Mouse (Mus musculus) cerebellum, adult 11-12 months (tissue): ENCODE data around the gene Dbil5.
"Not testable (repeated sequence)": the region's sequence is repeated elsewhere in the genome, so short reads cannot be mapped to it uniquely, and the experiment has no call there.

Source experiments
- DNase-seq: peaks from one replicate; pipeline ENCODE4 v3.0.0; 2022

Dbil5 gene

DNA sequence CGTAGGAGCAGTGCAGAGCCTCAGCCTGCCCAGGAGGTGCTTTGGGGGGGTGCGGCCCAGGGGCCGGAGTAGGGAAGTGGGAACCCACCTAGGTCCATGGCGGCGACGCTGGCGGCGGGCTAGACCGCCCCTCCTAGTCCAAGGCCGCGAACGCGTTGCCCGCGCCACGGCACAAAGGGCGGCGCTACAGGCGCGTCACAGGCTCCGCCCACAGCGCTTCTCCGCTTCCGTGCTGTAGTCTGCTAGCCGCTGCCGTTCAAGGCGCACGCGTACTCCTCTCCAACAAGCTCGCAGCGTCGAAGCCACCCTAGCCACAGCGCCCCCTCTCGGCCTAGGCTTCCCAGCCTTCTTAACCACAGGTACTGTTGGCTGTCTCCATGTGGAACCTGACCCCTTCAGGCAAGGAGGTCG lies at the start of gene Dbil5, which contains the start of gene Gemin4:
Gene Dbil5 (plus strand): TSS at position 219 of the 411 bp plus-strand sequence.
Gene Gemin4 (minus strand): TSS at position 275 of the 411 bp plus-strand sequence.
- peak; percentile 97 for DNase-seq

DNA sequence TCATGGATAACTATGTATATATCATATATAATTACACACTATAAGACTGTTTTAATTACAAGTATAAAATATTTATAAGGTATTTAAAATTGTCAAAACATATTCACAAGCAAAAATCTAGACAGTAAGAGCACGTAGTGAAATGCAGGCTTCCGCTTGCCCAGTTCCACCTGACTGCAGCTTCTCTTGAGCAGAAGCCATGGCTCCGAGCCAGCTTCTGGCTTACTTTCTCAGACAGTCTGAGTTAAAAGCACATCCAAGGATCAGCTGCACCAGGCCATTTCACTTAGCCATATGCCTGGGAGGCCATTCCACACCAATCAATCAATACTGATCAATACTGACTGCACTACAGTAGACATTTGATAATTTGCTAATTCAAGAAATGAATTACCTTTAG lies 48.4 kb upstream of the Dbil5 start:
- peak; percentile 46 for DNase-seq

DNA sequence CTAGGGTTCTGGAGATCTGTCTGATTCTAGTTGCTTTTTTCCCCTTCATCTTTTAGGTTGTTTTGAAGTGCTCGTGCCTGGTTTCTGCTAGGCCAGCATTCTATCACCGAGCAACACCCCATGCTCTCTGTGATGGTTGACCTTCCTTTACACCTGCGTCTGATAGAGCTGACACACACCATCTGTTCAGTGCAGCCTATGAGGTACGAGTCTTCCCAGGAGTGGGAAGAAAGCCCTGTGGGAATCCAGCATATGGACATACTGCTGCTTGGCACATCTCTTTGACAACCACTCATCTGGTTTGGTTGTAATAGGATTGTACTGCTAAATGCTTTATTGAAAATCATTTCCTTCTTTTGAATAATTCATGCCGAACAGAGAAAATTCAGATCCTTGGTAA lies 47.2 kb upstream of the Dbil5 start:
- DNase-seq, result peak; percentile 75

DNA sequence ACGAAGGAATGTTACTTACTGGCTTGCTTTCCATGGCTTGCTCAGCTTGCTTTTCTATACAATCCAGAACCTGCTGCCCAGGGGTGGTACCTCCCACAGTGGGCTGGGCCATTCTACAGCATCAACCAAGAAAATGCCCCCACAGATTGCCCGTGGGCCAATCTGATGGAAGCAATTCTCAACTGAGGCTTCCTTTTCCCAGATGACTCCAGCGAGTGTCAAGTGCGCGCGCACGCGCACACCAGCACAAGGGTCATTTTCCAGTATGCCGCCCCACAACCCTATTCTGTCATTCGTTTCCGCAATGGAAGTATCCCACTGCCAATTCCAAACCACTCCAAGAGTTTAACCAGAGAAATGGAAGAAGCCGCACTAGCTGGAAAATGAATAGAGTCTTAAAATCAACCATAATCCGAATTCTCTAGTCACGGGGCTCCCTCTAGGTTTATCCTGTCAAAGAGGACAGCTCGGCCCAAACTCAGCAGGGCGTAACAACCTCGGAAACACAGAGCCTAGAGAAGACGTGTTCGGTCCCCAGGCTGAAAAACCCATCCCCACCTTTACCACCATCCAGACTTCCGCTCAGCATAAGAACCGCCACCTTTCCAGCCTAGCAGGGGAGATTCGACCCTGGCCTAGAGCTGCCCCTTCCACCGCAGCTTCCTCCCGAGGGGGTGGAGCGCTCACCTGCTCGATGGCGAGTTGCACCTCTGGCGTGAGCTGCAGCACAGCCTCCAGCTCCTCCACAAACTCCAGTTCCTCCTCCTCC lies 38.5 kb upstream of the Dbil5 start:
- DNase-seq, result peak; percentile 30

DNA sequence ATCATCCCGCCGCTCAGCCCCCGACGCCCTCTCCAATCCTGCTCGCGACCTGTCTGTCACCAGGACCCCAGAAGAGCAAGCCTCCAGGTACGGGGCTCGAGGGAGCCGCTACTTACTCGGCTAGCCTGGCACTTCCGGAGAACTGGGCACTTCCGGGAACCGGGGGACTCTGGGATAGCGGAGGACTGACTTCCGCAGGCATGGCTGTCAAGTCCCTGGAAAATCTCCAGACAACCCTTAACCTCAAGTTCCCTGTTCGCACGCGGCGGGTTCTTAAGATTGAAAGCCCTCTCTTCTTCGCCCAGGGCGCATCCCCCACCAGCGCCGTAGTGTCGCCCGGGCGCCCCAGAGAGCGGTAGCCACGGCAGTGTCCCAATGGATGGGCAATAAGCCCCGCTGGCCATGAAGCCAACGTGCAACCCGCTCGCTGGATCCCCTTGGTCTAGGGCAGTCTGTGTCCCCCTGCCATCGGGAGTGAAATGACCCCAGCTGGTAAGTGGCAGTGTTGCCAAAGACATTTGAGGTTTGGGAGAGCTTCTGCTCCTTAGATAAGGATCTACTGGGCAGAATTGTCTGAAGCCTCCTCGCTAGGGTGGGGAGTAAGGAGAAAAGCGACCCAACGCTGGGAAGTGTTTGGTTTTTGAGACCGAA lies 37.8 kb upstream of the Dbil5 start, which contains the start of the genes Vps53 and Fam57a:
Gene Vps53 (minus strand): TSS at position 153 of the 651 bp plus-strand sequence.
Gene Fam57a (plus strand): TSS at position 177 of the 651 bp plus-strand sequence.
- DNase-seq, result peak; percentile 87

DNA sequence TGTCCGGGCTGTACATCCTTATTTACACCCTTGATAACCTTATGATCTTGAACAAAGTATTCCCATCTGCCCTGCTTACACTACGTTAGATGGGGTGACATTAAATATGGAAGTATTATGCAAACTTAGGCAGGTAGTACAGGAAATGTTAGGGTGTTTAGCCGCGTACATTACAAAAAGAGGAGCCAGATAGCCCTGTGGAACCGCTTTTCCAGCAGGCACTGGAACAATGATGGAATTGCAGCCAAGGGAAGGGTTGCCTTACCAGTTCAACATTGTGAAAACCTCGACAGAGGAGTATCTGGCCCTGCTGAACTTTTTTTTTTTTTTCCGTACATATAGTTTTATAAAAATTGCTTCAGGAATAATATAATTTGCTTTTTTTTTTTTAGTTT lies 37.3 kb upstream of the Dbil5 start:
- no peak for DNase-seq

DNA sequence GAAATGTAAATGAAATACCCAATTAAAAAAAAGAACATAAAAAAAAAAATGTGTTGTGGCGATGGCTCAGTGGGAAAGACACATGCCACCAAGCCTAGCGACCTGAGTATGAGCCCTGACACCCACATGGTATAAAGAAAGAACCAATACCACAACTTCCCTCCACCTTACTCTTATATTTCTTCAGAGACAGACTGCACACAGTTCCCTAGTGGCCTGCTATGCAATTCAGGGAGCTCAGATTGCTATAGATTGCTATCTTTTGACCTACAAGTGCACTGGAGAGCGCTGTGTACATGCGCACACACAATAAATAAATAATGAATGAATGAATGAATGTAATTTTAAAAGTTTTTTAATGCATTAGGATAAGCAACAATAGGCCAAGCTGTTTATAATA lies 33.7 kb upstream of the Dbil5 start:
- DNase-seq, result no peak

DNA sequence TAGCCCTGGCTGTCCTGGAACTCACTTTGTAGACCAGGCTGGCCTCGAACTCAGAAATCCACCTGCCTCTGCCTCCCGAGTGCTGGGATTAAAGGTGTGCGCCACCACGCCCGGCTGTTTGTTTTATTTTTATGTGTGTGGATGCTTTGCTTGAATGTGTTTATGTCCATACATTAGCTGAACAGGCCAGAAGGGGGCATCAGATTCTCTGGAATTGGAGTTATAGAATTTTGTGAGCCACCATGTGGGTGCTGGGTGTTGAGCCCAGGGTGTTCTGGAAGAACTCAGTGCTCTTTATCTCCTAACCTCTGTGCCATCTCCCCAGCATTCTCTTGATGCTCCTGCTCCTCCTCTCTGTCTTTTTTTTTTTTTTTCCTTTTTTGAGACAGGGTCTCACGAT lies 30.5 kb upstream of the Dbil5 start:
- DNase-seq, result no peak

DNA sequence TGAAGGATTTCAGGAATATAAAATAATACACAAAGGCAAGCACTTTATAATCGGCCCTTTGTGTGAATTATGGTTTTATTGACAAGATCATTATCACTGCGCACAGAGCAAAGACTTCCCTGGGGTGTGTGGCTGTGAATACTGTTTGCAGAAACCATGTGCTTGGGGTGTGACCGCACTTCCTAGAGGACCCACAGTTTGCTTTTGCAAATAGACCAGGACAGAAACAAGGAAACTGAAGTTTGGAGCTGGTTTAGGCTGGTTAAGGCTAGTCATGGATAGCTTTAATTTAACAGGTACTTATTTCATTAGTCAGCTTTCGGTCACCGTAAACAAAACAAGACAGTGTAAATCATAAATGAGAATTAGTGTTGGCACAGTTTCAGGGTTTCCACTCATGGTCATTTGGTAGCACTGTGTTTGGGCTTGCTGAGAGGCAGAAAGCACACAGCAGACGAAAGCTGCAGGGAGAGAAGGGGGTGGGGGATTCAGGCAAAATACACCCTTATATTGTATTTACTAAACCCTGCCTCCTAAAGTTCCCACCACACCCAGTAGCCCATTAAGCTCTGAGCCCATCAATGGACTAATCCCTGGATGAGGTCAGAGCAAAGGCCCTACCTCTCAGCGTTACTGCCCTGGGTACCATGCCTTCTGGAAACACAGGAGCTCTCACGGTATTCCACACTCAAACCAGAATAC lies 21.0 kb upstream of the Dbil5 start:
- DNase-seq, result no peak

DNA sequence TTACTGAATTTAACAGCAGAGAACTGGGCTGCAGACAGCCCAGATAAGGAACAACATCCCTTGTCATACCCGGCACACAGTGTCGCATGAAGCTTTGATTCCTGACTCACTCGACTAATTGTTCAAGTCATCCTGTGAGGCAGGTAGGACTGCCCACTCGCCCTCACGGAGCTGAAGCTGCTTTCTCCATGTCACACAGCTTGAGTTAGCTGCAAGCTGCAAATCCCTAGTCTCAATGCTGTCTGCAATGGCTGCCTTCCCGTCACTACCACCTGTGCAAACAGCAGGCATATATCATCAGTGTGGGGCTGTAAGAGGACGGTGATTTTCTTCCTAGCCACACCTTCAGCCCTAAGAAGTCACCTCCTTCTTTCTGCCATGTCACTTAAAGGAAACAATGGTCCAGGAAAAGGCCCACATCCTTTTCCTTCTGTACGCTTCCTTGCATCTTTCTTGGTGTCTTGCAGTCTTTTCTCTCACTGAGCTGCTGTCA lies 20.4 kb upstream of the Dbil5 start:
- DNase-seq, result no peak

DNA sequence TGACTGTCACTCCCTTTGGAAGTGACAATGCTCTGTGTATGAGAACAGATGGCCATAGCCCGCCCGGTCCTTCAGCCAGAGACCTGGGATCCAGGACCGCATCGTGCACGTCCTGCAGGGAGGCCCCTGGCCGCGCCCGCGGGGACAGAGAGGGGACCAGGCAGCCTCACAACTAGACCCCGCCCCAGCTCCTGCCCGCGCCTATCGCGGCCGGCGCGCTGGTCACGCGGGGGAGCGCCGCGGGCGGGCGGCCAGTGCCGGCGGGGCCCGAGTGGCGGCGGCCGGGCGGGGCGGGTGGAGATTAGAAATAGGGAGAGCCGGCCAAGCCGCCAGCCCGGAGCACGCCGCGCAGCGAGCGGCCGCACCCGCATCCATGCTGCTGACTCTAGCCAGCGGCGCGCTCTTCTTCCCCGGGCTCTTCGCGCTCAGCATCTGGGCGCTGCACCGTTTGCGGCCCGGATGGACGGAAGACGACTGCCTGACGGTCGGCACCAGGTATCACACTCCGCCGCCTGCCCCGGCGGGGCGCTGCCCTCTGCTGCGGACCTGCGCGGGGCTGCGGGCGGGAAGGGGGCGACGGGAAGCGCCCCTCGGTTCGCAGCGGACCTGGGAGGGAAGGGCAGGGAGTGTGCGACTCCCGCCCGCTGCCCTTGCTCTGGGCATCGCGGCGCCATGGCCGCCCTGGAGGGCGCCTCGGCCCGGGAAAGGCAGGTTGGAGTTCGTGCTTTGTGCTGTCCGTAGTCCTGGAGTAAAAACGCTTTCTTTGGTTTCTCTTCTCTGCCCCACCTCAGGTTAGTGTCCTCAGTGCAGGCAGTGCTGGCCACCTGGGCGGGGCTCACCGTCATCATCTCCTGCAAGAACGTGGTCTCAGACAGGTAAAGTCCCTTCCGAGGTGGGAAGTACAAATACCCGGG lies 15.4 kb upstream of the Dbil5 start:
- peak; percentile 92 for DNase-seq

DNA sequence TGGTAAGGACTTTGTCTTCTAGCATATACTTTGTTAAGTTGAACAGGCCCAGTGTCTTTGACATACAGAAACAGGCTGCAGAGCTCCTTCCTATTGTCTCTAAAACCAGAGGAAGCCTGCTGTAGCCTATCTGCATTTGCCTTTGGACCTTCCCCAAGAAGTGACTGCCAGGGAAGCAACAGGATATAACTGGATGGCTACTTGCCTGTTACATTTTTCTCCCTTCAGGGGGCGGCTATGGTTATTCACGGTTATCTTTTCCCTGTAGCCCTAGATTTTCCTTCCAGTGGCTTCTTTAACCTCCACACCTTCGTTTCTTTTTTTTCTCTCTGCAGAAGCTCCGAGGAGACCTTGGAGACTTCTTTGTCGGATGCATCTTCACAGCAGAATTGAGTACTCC lies 10.6 kb upstream of the Dbil5 start:
- no peak for DNase-seq

DNA sequence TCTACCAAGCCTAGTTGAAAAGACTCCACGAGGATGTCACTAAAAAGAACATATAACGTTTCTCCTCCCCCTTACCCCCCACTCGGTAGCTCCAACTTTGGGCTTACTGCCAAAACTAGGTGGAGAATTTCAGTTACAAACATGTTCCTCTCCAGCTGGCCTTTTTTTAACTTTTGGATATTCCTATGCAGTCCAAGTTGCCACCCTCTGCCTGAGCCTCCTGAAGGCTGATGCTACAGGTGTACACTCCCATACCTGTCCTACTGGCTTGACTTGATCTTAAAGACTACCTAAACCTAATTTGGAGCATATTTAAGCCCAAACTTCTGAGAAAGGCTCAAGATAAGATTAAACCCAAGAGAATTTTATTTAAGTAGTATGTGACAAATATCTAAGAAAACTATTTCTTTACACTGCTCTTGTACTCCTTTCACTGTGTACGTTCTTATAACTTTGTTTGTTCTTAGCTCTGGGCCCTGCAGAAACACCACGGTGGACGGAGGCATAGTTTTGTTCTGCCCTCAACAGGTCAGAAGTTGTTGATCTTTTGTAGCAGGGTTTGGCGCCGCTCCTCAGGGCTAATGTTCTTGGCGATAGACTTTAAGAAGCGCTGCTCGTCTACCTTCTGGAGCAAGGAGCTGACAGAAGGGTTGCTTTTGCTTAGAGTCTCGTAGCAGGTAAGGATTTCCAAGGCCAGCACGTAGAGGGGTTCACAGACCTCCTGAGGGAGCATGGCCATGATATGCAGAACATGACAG lies 7.0 kb upstream of the Dbil5 start:
- no peak for DNase-seq

DNA sequence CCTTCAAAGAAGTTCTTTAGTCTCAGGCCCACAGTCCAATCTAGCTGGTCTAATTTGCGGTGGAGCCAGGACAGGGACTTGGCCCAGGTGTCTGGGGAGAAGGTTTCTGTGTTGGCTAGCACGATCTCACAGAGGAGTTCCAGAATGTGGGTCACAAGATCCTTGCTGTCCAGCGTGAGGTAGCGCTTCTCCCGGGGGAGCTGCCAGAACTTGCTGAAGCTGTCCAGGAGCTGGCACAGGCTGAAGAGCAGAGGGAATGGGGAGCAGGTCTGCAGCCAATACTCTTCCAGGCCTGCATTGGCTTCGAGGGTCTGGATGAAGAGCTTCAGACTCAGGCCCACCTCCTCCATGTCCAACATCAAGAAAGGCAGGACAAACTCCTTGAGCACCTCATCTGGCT lies 5.8 kb upstream of the Dbil5 start:
- not testable (repeated sequence) for DNase-seq

DNA sequence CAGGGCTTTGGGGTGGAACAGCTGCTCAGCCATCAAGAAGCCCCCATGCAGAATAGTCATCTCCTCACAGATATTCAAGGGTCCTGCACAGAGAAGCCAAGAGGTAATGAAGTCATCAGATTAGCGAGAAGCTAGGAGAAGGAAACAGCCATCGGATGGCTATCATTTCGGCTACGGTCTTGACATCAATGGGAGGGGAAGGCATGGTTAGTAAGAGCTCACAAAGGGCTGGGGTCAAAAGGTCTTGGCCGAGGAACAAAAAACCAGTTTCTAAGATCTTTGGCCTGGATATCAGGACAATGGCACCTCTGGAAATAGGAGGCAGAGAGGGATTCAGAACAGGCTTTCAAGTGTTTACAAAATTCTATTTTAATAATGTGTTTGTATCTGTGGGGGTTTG lies 3.6 kb upstream of the Dbil5 start:
- no peak for DNase-seq

DNA sequence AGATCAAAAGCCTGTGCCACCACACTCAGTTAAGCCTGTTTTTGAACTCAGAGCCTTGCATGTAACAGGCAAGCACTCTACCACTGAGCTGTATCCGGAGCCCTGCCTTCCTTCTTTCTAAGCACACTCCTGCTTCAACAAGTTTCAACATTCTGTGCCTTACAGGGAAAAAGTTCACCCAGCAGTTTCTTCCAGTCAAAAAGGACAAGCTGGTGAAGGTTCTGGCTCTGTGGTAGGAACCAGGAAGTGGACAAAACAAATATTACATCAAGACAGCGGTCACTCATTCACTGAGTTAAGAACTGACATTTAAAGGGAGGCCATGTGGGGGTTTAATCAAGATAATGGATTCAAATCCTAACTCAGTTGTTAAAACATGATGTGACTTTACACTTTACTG lies 2.4 kb upstream of the Dbil5 start:
- DNase-seq, result no peak

DNA sequence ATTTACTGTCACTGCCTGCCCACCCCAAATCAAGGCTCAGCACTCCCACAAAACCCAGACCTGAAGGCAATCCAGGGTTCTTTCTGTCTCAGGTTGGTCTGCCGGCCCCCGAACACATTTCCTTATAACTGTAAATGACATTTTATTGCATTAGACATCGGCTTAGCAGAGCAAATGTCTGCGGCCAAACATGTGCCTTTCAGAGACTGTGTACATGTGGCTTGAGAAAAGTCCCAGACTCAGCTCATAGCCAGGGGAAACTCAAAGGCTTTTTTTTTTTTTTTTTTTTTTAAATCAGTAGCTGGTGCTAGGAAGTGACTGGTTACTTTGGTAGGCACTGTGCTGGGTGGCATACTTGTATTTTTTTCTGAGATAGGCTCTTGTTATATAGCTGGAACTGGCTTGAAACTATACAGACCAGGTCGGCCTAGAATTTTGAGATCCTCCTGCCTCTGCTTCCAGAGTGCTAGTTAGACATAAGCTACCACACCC lies 1.3 kb upstream of the Dbil5 start:
- no peak for DNase-seq

DNA sequence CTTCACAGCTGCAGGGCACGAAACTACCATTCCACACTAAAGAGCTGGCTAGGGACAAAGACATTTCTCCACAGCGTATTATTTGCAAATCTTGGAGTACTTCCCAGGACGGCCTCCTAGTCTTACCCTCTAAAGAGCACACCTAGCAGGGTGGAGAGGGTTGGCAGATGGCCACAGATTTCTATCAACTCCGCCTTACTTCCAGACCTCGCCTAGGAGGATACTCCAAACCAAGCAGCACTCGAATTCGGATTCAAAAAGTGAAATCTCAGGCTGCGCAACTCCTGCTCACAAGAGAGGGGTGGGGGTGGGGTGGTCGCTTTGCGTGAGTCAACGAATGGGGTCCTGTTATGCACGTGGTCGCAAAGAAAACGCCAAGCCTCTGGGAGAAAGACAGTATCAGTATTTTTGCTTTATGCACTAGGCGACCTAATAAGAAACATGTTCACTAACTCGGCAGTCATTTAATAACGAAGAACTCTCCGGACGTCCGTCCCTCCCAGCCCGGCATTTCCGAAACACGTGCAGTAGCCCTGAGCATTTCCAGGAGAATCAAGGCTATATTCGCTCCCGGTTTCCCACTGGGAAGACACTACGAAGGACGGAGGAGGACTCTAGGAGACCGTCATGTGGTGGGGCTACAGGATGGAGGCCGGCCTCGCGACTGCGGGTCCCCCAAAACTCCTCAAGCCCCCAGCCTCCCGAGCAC lies 573 bp upstream of the Dbil5 start:
- DNase-seq, result peak; percentile 53

DNA sequence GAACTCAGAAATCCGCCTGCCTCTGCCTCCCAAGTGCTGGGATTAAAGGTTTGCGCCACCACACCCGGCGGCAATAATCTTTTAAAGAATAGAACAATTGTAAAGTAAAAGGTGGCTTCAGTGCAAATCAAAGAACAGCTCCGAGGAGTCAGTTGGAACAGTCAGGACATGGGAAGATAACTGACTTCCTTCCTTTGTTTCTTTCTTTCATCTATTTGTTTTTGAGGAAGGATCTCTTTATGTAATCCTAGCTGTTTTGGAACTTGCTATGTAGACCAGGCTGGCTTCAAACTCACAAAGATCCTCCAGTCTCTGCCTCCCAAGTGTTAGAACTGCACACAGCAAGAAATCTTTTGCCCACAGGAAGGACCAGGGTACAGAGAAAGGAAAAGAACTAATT lies 7.2 kb downstream of the Dbil5 start:
- DNase-seq, result no peak

DNA sequence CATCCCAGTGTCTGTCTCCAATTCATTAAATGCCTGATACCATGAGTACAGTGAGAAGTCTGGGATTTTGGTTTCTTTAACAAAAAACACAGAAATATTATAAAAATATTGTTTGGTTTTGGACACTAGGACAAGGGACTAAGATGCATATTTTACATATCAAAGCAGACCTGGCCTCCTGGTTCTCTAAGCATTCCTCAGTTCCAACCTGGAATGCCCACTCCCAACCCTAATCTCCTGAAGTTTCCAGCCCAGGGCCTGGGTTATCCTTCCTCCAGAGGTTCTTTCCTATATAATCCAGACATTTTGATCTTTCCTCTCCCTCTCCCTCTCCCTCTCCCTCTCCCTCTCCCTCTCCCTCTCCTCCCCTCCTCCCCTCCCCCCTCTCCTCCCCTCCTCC lies 7.6 kb downstream of the Dbil5 start:
- DNase-seq, result no peak

DNA sequence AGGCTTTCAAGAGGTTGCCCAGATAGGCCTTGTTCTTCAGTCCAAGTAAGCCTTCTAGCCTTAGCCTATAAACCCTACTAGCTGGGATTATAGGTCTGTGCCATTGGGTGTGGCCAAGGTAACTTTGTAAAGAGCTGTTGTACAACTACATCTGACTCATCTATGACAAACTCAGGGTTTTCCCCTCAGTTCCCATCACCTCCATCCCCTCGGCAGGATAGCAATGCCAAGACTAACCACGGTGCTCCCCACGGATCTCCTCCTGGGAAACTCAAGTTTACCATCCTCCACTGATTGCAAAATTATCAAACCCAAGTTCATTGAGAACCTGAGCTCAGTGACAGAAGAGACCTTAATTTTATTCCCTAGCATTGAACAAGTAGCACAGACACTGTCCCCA lies 18.7 kb downstream of the Dbil5 start:
- DNase-seq, result no peak
